46 mouse cellular contexts compared by ENCODE assay signal in the genomic region with DNA sequence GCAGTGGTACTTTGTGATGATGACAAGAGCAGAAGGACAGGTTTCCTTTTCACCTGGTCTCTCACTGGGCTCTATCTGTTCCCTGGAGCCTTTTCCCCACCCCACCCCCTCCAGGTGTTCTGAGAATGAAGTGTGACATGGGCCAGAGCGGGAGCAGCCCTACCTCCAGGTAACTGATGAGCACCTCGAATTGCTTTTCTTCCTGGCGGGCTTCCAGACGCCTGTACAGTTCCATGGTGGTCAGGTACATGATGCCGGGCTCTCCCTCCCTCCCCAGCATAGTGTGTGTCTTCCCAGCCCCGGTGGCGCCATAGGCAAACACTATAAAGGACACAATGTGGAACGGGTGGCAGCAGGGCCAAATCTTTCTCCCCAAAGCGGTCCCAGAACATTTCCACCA. TPM values are rescaled to one million over a fixed set of nuclear protein-coding genes. Genes with fewer than 3 reads are reported as not detected.
"Had no signal": no experiment of that assay in that cellular context is flagged by ENCODE, and none has a peak within 500 bp of the region (broad histone marks: within the 10 kb centered on the region; RNA-seq: fewer than 3 reads in every experiment).

No protein-coding gene starts in this region.

- H3K36me3 ChIP-seq: hindbrain, embryonic 15.5 days had no signal

- H3K9me3 ChIP-seq: heart, embryonic 12.5 days; heart, embryonic 13.5 days; heart, embryonic 15.5 days; hindbrain, embryonic 10.5 days; hindbrain, embryonic 12.5 days; hindbrain, embryonic 13.5 days; hindbrain, embryonic 15.5 days; intestine, embryonic 15.5 days; kidney, embryonic 15.5 days had no signal

- DNase-seq: heart, postnatal 10 days; heart, postnatal 14 days; heart, postnatal 36 days; heart, postnatal 4 days; kidney, adult 11 months; kidney, adult 18-20 months; kidney, adult 2 months; kidney, adult 8-10 months; kidney, adult 9 months; kidney, postnatal 10 days; kidney, postnatal 14 days; kidney, postnatal 25 days; kidney, postnatal 36 days; kidney, postnatal 4 days; layer of hippocampus, adult 9-11 months; layer of hippocampus, postnatal 36 days had no signal

- H3K4me3 ChIP-seq: heart, embryonic 12.5 days; heart, embryonic 13.5 days; heart, embryonic 15.5 days; hindbrain, embryonic 10.5 days; hindbrain, embryonic 12.5 days; hindbrain, embryonic 13.5 days; hindbrain, embryonic 15.5 days; intestine, embryonic 15.5 days; kidney, embryonic 15.5 days; layer of hippocampus, adult 2 months; left cerebral cortex, adult 2 months had no signal

- H3K4me1 ChIP-seq: heart, embryonic 12.5 days; heart, embryonic 13.5 days; heart, embryonic 15.5 days; hindbrain, embryonic 10.5 days; hindbrain, embryonic 12.5 days; hindbrain, embryonic 13.5 days; hindbrain, embryonic 15.5 days; intestine, embryonic 15.5 days; kidney, embryonic 15.5 days had no signal

- H3K27ac ChIP-seq: heart, embryonic 13.5 days; heart, embryonic 15.5 days; hindbrain, embryonic 10.5 days; hindbrain, embryonic 12.5 days; hindbrain, embryonic 13.5 days; hindbrain, embryonic 14.5 days; hindbrain, embryonic 15.5 days; hindbrain, postnatal 0 days; intestine, embryonic 15.5 days; kidney, embryonic 15.5 days; kidney, postnatal 0 days; layer of hippocampus, adult 2 months; left cerebral cortex, adult 2 months had no signal

- H3K27me3 ChIP-seq: heart, embryonic 12.5 days; heart, embryonic 13.5 days; heart, embryonic 15.5 days; hindbrain, embryonic 12.5 days; hindbrain, embryonic 13.5 days; hindbrain, embryonic 15.5 days; intestine, embryonic 15.5 days; kidney, embryonic 15.5 days had no signal

RNA-seq across cellular contexts. Expression of gene Kif18b, which starts 9.5 kb away (rescaled TPM):
- total RNA-seq: layer of hippocampus, adult 18-20 months; left cerebral cortex, adult 2 months had no signal

RNA-seq across cellular contexts. Expression of gene Gfap, which starts 14.7 kb away (rescaled TPM):
- polyA plus RNA-seq: hindbrain, embryonic 10.5 days; hindbrain, embryonic 12.5 days; inflammation-experienced regulatory T-cells, adult 6 months had no signal

RNA-seq across cellular contexts. Expression of gene Fam187a, which starts 30.4 kb away (rescaled TPM):
- total RNA-seq: heart, postnatal 10 days; heart, postnatal 14 days; heart, postnatal 25 days; heart, postnatal 36 days; heart, postnatal 4 days; hematopoietic stem cell, adult 5-6 weeks; hindbrain, postnatal 0 days; layer of hippocampus, postnatal 10 days; layer of hippocampus, postnatal 36 days; left cerebral cortex, adult 2 months had no signal
- polyA plus RNA-seq: heart, embryonic 12.5 days; heart, embryonic 13.5 days; heart, embryonic 14.5 days; heart, embryonic 15.5 days; heart, embryonic 16.5 days; heart, postnatal 0 days; hindbrain, embryonic 10.5 days; hindbrain, embryonic 11.5 days; hindbrain, embryonic 12.5 days; hindbrain, embryonic 13.5 days; hindbrain, embryonic 15.5 days; hindbrain, embryonic 16.5 days; hindbrain, postnatal 0 days; inflammation-experienced regulatory T-cells, adult 6 months; intestine, embryonic 14.5 days; intestine, embryonic 15.5 days; intestine, embryonic 16.5 days; intestine, postnatal 0 days; kidney, adult 2 months; kidney, embryonic 14.5 days; kidney, embryonic 15.5 days; kidney, embryonic 16.5 days; kidney, postnatal 0 days; large intestine, adult 2 months had no signal

RNA-seq across cellular contexts. Expression of gene C1ql1, which starts 31.1 kb away (rescaled TPM):
- total RNA-seq: heart, postnatal 25 days; heart, postnatal 36 days; hematopoietic stem cell, adult 5-6 weeks had no signal
- polyA plus RNA-seq: heart, postnatal 0 days; inflammation-experienced regulatory T-cells, adult 6 months had no signal

RNA-seq across cellular contexts. Expression of gene Ccdc103, which starts 34.4 kb away (rescaled TPM):
- total RNA-seq: heart, postnatal 25 days; heart, postnatal 36 days had no signal
- polyA plus RNA-seq: inflammation-experienced regulatory T-cells, adult 6 months had no signal
